Mouse (Mus musculus) intestine, embryonic 16.5 days (tissue): ENCODE results near the gene Bglap2. TPM values are rescaled to one million over a fixed set of nuclear protein-coding genes. Genes with fewer than 3 reads are reported as not detected.
A peak's percentile ranks its signal among the peaks of the same experiment; 100 is the strongest.
"Not testable (repeated sequence)": the region's sequence is repeated elsewhere in the genome, so short reads cannot be mapped to it uniquely, and the experiment has no call there.

Source experiments
- ATAC-seq: fragments of 200-750 bp; cut with Nextera tagmentation; 2 replicates; pipeline ENCODE4 v1.8.0; 2017; ENCODE audit warnings: moderate TSS enrichment, moderate library complexity
- H3K27ac ChIP-seq: fragments of 300-500 bp; sonication (generic); 2 replicates; pipeline ENCODE4 v1.5.1; 2014; ENCODE audit warnings: mild to moderate bottlenecking, low read length
- H3K27me3 ChIP-seq: fragments of 300-500 bp; sonication (generic); replicated peaks from 2 replicates; pipeline ENCODE4 v1.6.1; 2014; ENCODE audit warnings: low read length, control low read depth, mixed read lengths; ENCODE audit not compliant: control insufficient read depth, insufficient read depth
- H3K36me3 ChIP-seq: fragments of 300-500 bp; sonication (generic); 2 replicates; pipeline ENCODE4 v1.6.1; 2014; ENCODE audit warnings: low read length, control low read depth; ENCODE audit not compliant: control insufficient read depth, insufficient read depth
- H3K4me1 ChIP-seq: fragments of 300-500 bp; sonication (generic); 2 replicates; pipeline ENCODE4 v1.6.1; 2014; ENCODE audit warnings: low read length, control low read depth, mixed read lengths; ENCODE audit not compliant: control insufficient read depth, insufficient read depth
- H3K4me2 ChIP-seq: fragments of 300-500 bp; sonication (generic); 2 replicates; pipeline ENCODE4 v1.6.1; 2014; ENCODE audit warnings: low read depth, low read length, control low read depth
- H3K4me3 ChIP-seq: fragments of 300-500 bp; sonication (generic); 2 replicates; pipeline ENCODE4 v1.5.1; 2014; ENCODE audit warnings: mild to moderate bottlenecking, low read length
- H3K9ac ChIP-seq: fragments of 300-500 bp; sonication (generic); 2 replicates; pipeline ENCODE4 v1.6.1; 2014; ENCODE audit warnings: low read depth, low read length
- H3K9me3 ChIP-seq: fragments of 300-500 bp; sonication (generic); 2 replicates; pipeline ENCODE4 v1.6.1; 2016; ENCODE audit warnings: low read length, control low read depth; ENCODE audit not compliant: control insufficient read depth
- WGBS: fragments of 180-500 bp; shearing (Covaris S2); extraction: QIAGEN DNeasy Blood & Tissue Kit; methylation state at CpG from one replicate; pipeline ENCODE4 v1.1.7; 2014; 5-methylcytosine and 5-hydroxymethylcytosine counted together
- polyA plus RNA-seq: library from polyadenylated mRNA; unstranded; fragments of >200 nt; fragmentation: Nextera tagmentation; extraction: Ambion mirVana; gene quantifications from 2 replicates; pipeline ENCODE4 v1.2.1, GENCODE M21; 2015

The Bglap2 gene
- polyA plus RNA-seq, 1 experiment from 2014 or later: not detected

- Histone ChIP-seq H3K27me3 (no peaks in the 10 kb centered on the region), H3K36me3 (peaks cover 3% of the 10 kb centered on the region; the same call in 1 of the 2 replicates), H3K9me3 (no peaks in the 10 kb centered on the region), H3K4me2 (no peak overlapping the region), H3K9ac (no peak overlapping the region), H3K4me3 (no peak overlapping the region), H3K27ac (no peak overlapping the region), H3K4me1 (no peaks in the 10 kb centered on the region)
- WGBS: 78% methylated on average over 2 of the region's 2 CpGs
- no peak for ATAC-seq
Measured at GRCm38 (mm10) chr3:88398666-88399065, 20.2 kb upstream of the Bglap2 start.

GRCm38 (mm10) chr3:88395742-88396141, 17.2 kb upstream of the Bglap2 start:
- ATAC-seq: no peak
- Histone ChIP-seq H3K4me2 (no peak overlapping the region), H3K27ac (no peak overlapping the region), H3K36me3 (peaks cover 3% of the 10 kb centered on the region), H3K9ac (no peak overlapping the region), H3K4me3 (no peak overlapping the region), H3K27me3 (no peaks in the 10 kb centered on the region), H3K9me3 (no peaks in the 10 kb centered on the region), H3K4me1 (no peaks in the 10 kb centered on the region)
- WGBS: 87% methylated on average over 8 of the region's 8 CpGs

DNA sequence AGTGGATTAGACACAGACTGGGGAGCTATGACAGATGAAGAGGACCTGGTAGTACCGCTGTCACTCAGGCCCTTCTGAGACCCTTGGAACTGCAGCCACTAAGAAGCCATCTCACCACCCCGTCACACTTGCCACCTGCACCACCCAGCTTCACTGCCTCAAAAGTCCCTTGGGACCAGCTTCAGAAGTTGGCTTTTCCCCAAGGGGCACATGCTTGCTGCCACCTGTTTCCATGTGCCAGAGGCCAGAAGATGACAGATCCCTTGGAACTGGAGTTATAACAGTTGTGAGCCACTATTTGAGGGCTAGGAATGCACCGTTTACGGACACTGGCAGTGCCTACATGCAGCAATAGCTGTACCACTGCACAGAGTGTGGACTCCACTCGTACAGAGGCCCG, 16.8 kb upstream of the Bglap2 start:
- H3K9ac ChIP-seq: no peak overlapping the region
- no peak for ATAC-seq
- H3K9me3 ChIP-seq: no peaks in the 10 kb centered on the region; the same call in 1 of the 2 replicates
- H3K36me3 ChIP-seq: peaks cover 3% of the 10 kb centered on the region
- no peaks in the 10 kb centered on the region for H3K4me1 ChIP-seq
- no peaks in the 10 kb centered on the region for H3K27me3 ChIP-seq
- H3K27ac ChIP-seq: no peak overlapping the region
- H3K4me2 ChIP-seq: no peak overlapping the region
- H3K4me3 ChIP-seq: no peak overlapping the region
- WGBS: 97% methylated on average over 6 of the region's 6 CpGs

DNA sequence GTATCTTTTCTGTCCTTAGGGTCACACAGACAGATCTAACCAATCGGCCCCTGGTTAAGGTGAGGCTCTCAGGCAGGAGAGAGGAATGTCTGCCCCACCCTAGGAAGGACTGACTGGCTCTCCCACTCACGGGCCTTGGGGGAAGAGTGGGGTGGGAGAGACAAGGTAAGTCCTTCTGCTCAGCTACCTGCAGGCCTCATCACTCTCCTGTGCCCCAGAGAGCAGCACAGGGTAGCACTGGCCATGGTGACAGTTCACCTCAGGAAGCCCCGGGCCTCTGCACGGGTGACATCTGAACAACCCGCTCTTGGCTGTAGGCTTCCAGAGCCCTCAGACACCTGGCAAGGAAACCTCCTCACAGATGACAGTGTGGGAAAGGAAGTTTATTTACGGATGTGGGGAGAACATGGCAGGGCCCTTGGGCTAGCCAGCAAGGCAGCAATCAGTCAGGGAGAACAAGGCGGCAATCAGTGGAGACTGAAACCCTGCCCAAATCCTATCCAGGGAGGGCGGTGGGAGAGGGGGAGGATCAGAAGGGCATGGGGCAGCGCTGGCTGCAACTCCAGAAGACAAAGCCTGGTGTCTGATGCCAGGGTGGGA, 15.4 kb upstream of the Bglap2 start:
- Histone ChIP-seq H3K27ac (no peak overlapping the region), H3K9me3 (no peaks in the 10 kb centered on the region; the same call in 1 of the 2 replicates), H3K36me3 (peaks cover 3% of the 10 kb centered on the region), H3K27me3 (no peaks in the 10 kb centered on the region), H3K9ac (no peak overlapping the region), H3K4me1 (no peaks in the 10 kb centered on the region), H3K4me2 (no peak overlapping the region), H3K4me3 (no peak overlapping the region)
- WGBS: 82% methylated on average over 9 of the region's 9 CpGs
- ATAC-seq: no peak

DNA sequence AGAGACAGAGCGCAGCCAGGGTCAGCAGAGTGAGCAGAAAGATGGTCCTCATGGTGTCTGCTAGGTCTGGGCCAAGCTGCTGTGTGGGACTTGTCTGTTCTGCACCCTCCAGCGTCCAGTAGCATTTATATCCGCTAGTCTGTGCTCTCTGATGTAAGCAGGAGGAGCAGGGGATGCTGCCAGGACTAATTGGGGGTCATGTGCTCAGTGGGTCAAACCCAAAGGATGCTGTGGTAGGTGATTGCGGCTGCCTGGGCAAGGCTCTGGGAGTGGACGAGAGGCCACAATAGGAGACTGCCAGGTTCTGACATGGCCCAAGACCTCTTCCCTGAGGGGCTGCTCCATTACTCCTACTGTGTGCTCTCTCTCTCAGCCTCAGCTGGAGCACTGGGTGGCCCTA, 5.9 kb upstream of the Bglap2 start, which contains the start of gene Bglap:
Bglap (minus strand) TSS at position 101 of the 400 bp plus-strand sequence.
- H3K4me2 ChIP-seq: no peak within 1 kb of the TSS
- H3K4me1 ChIP-seq: no peaks in the 10 kb centered on the region
- H3K27me3 ChIP-seq: 0 out of 2 replicates have a peak, but pooled peaks cover 2% of the 10 kb centered on the region
- H3K9me3 ChIP-seq: no peaks in the 10 kb centered on the region
- ATAC-seq: no peak
- H3K27ac ChIP-seq: no peak within 1 kb of the TSS
- 79% methylated on average over 5 of the region's 5 CpGs for WGBS
- no peak within 1 kb of the TSS for H3K9ac ChIP-seq
- no peaks in the 10 kb centered on the region for H3K36me3 ChIP-seq
- no peak within 1 kb of the TSS for H3K4me3 ChIP-seq

- H3K27me3 ChIP-seq, H3K9me3 ChIP-seq, H3K4me1 ChIP-seq, H3K27ac ChIP-seq, H3K4me3 ChIP-seq, H3K4me2 ChIP-seq, H3K9ac ChIP-seq, H3K36me3 ChIP-seq: not testable (repeated sequence)
- peak; percentile 12; the same call in 1 of the 2 replicates for ATAC-seq
- 15% methylated on average over 1 of the region's 7 CpGs for WGBS
Measured at GRCm38 (mm10) chr3:88382383-88382782, 3.9 kb upstream of the Bglap2 start.

DNA sequence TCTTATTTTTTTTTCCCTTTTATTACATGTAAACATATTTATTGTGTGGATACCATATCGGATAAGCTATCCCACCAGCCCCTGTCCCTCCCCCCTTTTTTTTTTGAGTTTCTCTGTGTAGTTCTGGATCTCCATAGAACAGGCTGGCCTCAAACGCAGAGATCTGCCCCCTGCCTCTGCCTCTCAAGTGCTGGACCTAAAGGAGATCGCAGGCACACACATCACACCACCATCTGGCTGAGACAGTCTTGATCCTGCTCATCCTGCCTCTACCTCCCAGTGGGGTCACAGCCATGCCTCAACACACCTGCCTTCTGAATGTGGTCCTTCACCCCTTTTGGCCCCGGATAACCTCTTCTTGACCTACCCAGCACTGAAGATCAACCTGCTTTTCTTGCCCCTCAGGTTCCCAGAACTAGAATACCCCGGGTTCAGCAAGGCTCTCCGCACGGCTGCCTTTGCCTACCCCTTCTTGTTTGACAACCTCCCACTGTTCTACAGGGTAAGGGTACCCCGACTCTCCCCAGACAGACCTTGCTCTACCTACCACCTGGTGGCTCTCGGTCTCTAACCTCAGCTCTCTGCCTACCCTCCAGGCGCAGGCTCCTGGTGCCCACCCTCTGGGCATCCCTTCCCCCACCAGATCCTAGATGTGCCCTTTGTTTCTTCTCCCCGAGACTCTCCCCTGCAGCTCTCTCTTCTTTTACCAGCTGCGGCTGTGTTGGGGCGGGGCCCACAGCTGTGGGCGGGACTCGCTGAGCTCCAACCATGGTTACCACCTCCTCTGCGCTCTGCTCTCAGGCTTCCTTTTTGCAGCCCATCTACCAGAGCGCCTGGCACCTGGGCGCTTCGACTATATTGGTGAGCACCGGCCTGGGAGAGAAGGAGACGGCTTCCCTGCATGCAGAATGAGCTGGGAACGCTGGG, 3.2 kb upstream of the Bglap2 start:
- H3K27me3 ChIP-seq, H3K4me1 ChIP-seq, H3K36me3 ChIP-seq, H3K27ac ChIP-seq, H3K9me3 ChIP-seq: not testable (repeated sequence)
- 8% methylated on average over 19 of the region's 22 CpGs for WGBS
- ATAC-seq: peak; percentile 91
- Histone ChIP-seq H3K9ac (peak overlapping the region; percentile 29; the same call in 1 of the 2 replicates), H3K4me2 (0 out of 2 replicates have a peak overlapping the region, but pooled peaks have one; percentile 37), H3K4me3 (0 out of 2 replicates have a peak overlapping the region, but pooled peaks have one; percentile 16)

GRCm38 (mm10) chr3:88376644-88377043, 1.9 kb downstream of the Bglap2 start:
- H3K4me1 ChIP-seq, H3K36me3 ChIP-seq, H3K27me3 ChIP-seq, H3K9ac ChIP-seq, H3K4me3 ChIP-seq, H3K9me3 ChIP-seq, H3K27ac ChIP-seq: not testable (repeated sequence)
- 19% methylated on average over 5 of the region's 7 CpGs for WGBS
- peak; percentile 42 for ATAC-seq
- peak overlapping the region; percentile 37; the same call in 1 of the 2 replicates for H3K4me2 ChIP-seq

DNA sequence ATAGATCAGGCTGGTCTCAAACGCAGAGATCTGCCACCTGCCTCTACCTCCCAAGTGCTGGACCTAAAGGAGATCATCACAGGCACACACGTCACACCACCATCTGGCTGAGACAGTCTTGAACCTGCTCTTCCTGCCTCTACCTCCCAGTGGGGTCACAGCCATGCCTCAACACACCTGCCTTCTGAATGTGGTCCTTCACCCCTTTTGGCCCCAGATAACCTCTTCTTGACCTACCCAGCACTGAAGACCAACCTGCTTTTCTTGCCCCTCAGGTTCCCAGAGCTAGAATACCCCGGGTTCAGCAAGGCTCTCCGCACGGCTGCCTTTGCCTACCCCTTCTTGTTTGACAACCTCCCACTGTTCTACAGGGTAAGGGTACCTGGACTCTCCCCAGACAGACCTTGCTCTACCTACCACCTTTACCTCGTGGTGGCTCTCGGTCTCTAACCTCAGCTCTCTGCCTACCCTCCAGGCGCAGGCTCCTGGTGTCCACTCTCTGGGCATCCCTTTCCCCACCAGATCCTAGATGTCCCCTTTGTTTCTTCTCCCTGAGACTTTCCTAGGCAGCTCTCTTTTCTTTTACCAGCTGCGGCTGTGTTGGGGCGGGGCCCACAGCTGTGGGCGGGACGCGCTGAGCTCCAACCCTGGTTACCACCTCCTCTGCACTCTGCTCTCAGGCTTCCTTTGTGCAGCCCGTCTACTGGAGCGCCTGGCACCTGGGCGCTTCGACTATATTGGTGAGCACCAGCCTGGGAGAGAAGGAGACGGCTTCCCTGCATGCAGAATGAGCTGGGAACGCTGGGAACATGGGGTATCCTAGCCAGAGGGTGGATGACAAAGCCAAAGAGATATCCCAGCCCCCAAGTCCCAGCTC, 2.5 kb downstream of the Bglap2 start:
- not testable (repeated sequence) for H3K9me3 ChIP-seq, H3K36me3 ChIP-seq, H3K4me3 ChIP-seq, H3K4me1 ChIP-seq, H3K9ac ChIP-seq, H3K27me3 ChIP-seq, H3K27ac ChIP-seq
- peak overlapping the region; percentile 37 for H3K4me2 ChIP-seq
- ATAC-seq: peak; percentile 96
- 8% methylated on average over 17 of the region's 19 CpGs for WGBS
